Mouse (Mus musculus) skeletal muscle tissue, adult 2 months (tissue): ENCODE results near the gene Dusp1.

Source experiments
- DNase-seq: peaks from one replicate; pipeline ENCODE4 v3.0.0-alpha.2; 2012; ENCODE audit warnings: low read depth, low spot score

Dusp1 gene

DNA sequence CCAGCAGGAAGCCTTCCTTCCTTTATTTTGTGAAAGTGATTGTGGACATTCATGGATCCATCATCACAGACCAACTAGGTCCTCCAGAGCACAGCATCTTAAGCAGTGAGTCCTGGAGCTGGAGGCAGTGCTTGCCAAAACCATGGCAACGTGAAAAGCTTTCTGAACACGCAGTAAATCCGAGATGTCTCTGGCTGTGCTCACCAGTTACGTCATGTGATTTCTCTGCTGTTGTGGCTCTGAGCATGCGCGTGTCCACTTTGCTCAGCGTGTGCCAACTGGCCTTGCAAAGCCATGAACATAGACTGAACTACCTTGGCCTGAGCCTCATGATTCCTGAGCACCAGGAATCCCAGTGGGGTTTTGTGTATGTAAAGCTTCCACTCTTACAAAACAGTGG is 36.6 kb downstream of the Dusp1 start:
- peak; percentile 88 for DNase-seq

DNA sequence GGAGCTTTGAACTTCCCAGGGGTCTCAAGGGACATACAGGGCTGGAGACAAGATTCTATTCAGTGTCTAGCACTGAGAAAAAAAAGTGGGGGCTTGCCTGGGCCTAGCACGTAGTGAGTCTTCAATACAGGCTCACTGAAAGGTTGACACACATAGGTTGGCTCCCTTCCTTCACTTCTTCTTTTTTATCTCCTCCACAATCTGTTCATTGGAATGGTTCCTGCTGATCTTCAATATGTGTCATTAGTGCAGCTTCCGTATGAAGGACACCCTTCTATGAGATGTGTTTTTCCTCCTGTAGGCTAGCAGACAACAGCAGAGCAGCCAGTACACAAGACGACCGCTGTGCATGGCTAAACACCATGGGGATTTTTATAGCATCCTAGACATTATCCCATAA is 37.1 kb downstream of the Dusp1 start:
- DNase-seq = no peak

DNA sequence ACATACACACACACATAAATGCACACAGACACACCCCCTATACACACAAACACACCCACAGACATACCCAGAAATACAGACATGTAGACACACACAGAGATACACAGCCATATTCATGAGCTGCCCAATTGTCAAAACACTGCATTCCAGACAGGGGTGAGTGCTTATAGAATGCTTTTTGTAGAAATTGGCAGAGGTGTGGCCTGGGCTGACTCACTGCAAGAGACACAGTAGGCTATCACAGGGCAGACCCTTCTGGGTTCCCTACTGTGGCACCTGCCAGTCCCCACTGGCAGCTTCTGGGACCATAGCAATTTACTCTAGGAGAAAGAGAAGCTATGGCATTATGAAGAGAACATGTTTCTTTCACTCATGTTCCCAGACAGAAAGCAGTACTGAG is 37.6 kb downstream of the Dusp1 start:
- DNase-seq = no peak

DNA sequence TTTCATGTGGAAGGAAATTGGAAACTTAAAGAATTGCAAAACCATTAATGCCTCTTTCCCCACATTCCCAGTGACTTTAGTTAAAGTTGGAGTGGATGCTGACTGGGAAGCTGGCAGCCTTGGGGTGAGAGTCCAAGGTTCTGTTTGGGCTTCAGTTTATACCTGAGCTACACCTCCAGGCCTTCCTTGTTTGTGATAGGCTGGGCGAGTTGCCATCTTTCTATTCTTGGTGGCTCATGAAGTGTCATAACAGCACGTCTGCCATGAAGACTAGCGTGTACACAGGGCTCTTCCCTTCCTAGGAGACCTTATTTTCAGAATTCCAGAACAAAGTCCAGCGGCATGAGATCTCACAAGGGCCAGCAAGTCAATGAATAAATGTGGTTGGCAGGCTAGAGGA is 39.2 kb downstream of the Dusp1 start:
- no peak for DNase-seq

DNA sequence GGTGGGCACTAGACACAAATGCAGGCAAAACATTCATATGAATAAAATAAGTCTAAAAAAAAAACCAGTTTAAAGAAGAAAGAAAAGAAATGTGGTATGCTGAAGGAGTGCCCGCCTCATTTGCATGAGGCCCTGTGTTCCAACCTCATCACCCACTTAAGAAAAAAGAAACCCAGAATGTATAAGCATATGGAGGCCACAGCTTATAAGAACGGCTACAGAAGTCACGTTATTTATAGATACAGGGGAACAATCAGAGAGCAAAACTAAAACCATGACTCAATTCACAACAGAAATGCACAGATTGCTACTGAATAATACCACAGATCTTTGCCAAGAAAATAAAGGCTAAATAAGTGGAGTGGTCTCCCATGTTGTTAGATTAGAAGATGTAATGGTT is 43.6 kb downstream of the Dusp1 start:
- no peak for DNase-seq

DNA sequence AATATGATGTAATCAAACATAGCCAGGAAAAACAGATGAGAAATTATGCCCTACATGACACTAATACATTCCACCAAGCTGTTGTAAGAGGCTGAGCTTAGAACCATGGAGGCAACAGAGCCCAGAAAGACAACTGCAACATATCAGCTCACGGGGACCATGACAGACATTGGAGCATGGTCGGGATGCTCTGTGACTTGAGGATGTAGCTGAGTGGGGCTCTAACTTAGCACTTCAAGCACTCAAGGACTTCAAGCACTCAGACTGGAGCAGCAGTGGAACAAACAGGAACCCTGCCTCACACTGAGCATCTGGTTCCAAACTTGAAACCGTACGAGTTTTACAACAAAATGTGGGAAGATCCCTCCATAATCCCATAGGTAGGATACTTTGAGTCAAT is 46.3 kb downstream of the Dusp1 start:
- DNase-seq = no peak

DNA sequence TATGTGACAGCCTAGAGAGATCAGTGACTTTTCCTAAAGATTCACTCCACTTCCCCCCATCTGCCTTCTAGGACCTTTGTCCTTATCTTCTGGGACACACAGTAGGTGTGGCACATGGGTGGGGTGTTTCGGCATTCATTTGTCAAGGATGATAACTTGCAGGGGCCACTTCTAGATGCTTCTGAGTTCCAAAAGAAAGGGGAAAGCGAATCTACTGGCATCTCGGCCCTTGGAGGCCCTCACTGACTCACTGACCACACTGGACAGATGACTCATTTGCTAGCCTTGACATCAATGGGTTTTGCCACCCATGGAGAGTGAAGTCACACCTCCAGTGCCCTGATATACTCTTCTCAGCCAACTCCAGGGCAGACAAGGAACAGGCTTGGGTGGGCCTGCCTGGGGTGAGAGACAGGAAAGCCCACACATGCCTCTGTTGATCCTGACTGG is 47.3 kb downstream of the Dusp1 start:
- DNase-seq = no peak

DNA sequence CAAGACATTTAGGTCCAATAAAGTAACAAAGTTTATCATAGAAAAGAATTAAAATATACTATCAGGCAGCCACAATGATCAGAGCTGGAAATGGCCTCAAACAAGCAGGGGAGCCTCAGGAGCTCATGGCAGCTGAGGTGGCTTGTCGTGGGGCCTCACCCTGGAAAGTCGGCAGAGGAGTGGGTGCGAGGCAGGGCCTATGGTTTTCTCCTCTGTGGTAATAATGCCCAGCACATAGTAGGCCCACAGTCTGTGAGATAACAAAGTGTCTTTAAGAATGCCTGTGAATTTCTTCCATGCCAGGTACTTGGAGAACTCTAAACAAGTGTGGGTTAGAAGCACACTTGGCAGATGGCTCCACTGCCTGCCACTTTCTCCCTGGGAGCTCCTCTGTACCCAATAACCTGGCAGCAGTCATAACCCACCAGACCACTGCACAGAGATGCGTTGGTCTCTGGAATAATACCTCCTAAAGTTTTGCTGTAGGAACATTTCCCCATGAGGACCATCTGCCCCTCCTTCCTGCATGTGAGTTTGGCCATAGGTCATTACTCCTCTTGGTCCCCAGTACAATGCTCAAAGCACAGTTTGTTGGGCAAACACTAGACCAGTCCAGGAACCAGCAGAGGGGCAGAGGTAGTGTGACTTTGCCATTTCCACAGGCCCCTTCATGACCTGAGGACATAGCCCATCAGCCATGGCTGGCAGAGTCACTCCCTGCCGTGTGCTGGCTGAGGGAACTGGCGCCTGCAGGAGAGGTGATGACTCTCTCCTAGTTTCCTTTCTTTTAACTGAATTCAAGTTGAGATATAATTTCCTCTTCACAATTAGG is 48.3 kb downstream of the Dusp1 start:
- DNase-seq = no peak

DNA sequence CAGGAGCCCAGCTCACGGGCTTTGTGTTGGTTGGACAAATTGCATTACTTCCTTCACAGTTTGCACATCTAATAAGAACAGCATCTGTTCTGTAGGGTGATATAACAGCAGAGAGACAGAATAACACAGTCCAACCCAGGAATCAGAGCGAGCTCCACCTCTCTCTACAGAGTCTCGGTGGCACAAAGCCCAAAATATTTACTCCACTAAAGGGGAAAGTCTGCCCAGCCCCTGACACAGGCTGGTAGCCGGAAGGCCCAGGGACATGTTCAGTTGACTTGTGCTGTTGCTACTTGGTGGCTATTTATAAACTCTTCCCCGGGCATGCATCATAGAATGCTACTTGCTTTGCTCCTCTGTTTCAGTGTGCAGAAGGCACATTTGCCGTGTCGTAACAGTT is 49.0 kb downstream of the Dusp1 start:
- no peak for DNase-seq

DNA sequence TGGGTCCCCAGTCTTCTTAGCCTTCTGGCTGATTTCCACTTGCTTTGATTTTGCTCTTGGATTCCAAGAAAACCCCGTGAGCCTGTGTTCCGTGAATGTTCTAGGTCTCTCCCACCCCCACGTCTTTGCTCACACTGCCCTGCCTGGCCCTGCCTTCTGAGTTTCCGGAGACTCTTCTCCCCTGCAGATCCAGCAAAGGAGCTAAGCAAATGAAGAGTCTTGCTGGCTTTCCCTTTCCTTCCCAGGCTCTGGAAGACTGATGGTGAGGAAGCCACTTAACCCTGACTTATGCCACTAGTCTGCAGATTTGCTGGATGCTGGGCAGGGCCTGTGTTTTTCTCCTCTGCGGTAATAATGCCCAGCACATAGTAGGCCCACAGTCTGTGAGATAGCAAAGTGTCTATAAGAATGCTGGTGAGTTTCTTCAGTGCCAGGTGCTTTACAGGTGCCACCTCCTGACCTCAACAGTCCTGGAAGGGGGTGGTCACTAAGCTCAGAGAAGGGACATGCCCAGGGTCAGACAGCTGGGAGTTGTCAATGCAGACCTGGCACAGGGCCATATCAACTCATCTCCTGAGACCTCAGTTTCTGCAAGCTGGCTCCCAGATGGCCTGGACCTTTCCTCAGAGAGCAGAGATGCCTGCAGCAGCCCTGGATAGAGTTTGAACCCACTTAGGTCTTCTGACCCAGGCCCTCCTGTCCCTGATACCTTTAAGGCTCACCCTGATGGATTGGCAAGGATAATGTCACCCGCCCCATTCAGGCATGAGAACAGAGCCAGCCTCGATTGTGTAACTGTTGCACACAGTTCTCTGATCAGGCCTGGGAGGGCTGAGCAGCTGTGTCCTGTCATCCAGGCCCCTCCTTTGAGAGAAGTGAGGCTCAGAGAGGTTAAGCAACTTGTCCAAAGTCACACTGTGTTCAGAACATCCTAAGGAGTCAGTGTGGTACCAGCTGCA is 49.8 kb downstream of the Dusp1 start:
- DNase-seq = peak; percentile 65

DNA sequence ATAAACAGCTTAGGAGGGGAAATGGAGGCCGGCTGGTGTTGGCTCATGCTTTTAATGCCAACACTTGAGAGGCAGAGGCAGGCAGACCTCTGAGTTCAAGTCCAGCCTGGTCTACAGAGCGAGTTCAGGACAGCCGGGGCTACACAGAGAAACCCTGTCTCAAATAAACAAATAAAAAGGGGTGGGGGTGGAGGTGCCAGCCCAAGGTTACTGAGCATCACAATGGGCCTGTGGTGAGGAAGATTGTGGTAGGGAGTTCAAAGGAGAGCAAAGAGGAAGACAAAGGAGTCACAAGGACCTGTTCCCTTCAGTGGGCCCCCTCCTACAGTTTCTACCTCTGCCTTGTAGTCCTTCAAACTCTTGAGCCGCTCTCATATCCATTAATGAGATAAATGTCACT is 50.7 kb downstream of the Dusp1 start:
- DNase-seq = no peak

DNA sequence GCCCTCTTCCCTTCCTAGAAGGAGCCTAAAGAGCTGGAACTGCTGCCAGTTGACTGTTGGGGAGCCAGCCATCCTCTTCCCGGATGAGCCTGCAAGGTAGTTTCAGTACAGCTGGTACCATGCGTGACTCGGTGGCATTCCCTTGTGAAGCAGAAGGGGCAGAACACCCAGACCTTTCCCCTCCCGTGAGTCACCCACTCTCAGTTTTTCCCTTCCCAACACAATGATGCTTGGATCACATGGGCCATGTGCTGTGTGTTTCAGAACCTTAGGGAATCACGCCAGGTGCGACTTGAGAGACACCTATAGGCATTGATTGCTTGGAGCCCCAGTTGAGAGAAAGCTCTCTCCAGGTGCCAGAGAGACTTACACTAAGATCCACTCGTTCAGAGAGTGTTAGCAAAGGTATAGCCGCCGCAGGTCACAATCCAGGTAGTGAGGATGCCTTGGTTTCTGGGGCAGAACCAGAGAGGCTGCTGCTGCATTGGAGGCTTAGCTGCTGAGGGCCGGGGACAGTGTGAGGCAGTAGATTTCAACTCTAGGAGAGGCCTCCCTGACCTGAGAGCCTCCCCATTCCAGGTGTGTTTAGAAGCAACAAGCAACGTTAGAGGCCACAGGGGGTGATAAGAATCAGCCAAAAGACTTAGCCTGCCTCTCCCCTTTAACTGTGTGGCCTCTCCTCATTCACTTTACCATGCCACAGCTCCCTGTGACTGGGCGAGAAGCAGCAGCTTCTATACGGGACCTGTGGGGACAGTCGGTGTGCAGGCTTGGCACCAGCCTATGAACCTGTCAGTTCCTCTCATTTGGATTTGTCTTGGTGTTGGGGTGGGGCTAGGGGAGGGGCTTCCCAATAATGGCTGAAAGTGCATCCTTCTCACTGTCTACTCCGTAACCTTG is 51.5 kb downstream of the Dusp1 start:
- no peak for DNase-seq

DNA sequence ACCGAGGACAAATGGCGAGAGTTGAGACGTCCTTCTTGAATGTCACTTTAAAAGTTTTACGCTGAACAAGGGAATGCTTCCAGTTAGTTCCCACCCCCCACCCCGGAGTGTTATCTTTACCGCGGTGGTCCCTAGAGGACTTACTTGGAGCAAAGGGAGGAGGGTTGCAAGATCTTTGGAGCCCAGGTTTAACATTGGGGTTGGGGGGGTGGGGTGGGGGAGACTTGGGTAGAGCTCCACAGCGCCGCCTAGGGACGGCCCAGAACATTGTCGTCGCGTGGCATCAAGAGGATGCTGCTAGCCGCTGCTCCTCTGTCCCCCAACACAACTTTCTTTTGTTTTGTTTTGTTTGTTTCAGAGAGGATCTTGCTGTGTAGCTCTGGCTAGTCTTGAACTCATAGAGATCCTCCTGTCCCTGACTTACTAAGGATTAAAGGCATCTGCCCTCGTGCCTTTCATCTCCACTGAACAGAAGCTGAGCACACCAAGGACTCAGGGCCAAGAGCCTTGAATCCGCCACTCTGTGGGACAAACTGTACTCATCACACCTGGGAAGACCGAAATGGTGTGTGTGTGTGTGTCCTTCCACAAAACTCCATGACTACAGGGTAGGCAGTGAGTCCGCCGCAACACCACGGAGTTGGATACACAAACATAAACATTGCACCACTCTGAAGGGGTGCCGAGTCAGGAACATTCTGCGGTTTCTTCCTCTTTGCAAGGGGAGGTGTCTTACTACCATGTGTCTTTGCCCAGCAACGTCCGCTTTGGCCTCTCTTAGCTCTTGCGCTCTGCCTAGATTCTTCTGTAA is 52.8 kb downstream of the Dusp1 start:
- DNase-seq = peak; percentile 87

DNA sequence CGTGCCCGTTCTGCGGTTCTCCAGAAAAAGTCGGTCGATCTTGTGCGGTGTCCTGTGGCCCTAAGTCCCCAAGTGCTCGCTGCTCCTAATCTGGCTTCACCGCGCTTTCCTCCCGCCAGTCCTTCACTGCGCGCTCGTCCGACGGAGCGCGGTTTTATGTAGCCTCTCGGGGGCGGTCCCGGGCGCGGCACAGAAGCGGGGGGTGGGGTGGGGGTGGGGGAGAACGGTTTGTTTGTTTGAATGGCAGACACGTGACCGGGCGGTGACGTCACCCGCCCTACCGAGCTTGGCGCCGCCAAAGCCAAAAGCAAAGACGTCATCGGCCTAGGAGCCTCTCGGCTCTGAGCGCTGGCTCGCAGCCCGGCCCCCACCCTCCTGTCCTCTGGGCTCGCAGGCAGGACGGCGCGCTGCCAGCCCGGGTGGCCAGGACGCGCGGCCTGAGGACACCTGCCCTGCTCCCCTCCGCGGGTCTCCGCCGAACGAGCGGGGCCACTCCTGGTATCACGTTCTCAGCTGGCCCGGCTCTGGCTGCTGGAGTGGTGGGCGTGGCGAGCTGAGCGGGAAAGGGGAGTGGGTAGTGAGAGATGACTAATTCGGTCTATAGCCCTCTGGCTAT is 53.5 kb downstream of the Dusp1 start:
- DNase-seq = peak; percentile 100

DNA sequence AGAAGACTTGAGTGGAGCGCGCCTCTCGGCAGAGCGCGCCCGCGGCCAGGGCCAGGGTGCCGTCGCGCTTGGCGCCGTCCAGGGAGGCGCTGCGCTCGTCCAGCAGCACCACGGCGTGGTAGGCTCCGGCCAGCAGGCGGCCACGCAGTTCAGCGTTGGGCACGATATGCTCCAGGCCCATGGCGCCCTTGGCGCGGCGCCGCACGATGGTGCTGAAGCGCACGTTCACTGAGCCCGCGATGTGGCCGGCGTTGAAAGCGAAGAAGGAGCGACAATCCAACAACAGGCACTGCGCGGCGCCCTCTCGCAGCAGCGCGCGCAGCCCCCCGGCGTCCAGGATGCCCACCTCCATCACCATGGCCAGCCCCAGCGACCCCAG is 54.0 kb downstream of the Dusp1 start:
- peak; percentile 92 for DNase-seq

DNA sequence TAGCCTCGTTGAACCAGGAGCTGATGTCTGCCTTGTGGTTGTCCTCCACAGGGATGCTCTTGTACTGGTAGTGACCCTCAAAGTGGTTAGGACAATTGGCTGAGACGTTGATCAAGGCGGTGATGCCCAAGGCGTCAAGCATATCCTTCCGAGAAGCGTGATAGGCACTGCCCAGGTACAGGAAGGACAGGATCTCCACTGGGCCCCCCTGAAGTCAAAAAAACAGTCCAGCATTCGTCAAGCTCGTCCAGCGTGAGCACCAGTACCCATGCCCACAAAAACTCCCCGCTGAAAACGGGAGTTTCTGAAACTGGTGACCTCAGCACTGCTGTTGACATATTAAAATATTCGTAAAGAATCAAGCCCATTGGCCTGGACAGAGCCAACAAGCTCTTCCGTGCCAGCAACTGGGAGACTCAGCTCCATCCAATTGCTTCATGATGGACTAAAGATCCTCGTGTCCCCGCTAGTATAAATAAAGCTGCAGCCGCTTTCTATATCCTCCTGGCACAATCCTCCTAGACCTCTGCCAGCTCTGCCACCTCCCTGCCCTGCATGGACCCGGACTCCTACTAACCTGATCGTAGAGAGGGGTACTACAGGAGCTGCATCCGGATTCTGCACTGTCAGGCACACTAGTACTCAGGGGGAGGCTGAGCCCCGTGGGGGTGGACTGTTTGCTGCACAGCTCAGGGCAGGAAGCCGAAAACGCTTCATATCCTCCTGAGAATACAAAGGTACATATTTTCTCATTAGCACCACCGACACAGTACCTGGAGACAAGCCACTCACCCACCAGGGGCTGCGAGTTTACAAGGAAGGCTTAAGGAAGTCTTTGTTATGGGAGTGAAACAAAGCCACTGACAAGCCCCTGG is 54.7 kb downstream of the Dusp1 start:
- DNase-seq = peak; percentile 90

DNA sequence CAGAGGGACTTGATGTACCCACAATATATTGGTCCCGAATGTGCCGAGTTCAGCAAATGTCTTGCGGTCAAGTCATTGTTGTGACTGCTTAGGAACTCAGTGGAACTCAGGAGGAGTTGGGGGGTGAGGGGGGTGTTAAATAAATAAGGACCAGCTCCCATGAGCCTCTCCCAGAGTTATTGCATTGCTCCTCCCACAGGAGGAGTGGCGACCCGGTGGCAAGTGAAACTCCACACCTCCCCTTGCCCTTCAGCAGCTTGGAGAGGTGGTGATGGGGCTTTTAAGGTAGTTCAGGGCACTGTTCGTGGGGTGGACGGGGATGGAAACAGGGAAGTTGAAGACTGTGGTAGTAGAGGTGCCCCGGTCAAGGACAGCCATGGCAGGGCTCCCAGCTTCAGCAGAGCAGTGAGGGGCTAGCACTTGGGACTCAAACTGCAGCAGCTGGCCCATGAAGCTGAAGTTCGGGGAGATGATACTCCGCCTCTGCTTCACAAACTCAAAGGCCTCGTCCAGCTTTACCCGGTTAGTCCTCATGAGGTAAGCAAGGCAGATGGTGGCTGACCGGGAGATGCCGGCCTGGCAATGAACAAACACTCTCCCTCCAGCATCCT is 55.8 kb downstream of the Dusp1 start:
- DNase-seq = peak; percentile 87

DNA sequence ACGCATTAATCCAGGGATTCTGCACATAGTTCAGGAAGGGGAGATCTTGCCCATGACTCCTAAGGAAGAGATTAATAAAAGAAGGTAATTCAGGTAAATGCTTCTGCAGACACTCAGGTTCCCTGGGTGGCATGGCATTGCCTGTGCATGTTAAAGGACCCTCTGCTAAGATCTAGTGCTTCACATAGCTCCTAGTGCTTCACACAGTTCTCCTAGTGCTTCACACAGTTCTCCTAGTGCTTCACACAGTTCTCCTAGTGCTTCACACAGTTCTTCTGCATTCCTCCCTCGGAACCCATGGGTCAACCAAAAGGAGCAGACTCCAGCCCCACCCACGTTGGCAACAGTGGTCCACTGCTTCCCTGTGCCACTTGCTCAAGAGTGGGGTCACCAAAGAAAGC is 56.7 kb downstream of the Dusp1 start:
- DNase-seq = no peak
